In the genomic region with DNA sequence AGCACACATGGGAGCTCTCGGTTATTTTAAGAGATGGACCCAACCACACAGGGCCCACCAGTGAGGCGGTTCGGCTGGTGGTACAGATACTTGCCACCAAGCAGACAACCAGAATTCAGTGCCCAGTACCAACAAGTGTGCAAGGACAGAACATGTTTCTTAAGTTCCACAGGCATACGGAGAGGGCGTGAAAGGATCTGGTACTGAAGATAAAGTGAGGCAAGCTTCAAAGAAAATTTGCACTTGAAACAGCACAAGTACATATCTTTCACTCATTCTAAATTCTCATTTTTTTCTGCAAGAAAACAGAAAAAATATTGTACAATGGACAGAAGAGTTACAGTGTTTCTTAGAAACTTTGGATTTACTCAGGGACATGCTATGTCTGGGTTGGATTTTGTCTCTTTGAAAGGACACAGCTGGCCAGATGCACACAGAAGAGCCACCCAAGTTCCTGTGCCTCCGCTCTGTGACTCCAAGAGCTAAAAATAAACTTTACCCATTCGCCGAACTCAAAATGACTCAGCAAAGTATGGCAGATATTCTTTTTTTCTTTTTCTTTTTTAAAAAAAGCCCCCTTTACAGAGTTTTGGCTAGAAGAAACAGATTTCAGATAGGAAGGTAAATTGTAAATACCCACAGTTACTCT, we compare ENCODE assay signal across 9 mouse cellular contexts. TPM values are rescaled to one million over a fixed set of nuclear protein-coding genes. Genes with fewer than 3 reads are reported as not detected.
DNase-seq lines count a peak whose midpoint lies in the region; ATAC-seq and TF ChIP-seq lines count a peak whose summit lies in the region.
"Had no signal": no experiment of that assay in that cellular context is flagged by ENCODE, and none has a peak within 500 bp of the region (broad histone marks: within the 10 kb centered on the region; RNA-seq: fewer than 3 reads in every experiment).

No protein-coding gene starts in this region.

- peaks cover 16% of the 10 kb centered on the region in 2 experiments for H3K4me1 ChIP-seq in MEL (ENCODE audit: control insufficient read depth in 1 of 2, insufficient read depth in 2 of 2, low read length in 2 of 2)
- H3K4me1 ChIP-seq in heart, embryonic 10.5 days, result peaks cover 31% of the 10 kb centered on the region
- peaks cover 39% of the 10 kb centered on the region for H3K4me1 ChIP-seq in liver, embryonic 16.5 days (ENCODE audit: control insufficient read depth, low read depth, low read length)
- no peaks in the 10 kb centered on the region for H3K4me1 ChIP-seq in midbrain, embryonic 16.5 days (ENCODE audit: control insufficient read depth, insufficient read depth, low read length)

- peak overlapping the region; percentile 79 for H3K27ac ChIP-seq in MEL (ENCODE audit: control insufficient read depth, low read depth, low read length)
- peak overlapping the region; percentile 82 for H3K27ac ChIP-seq in heart, embryonic 10.5 days
- H3K27ac ChIP-seq in liver, embryonic 16.5 days (ENCODE audit: low read length), result peak overlapping the region; percentile 96
- H3K27ac ChIP-seq in midbrain, embryonic 16.5 days (ENCODE audit: low read length), result no peak overlapping the region

- H3K36me3 ChIP-seq in MEL (ENCODE audit: control insufficient read depth in 1 of 2, insufficient read depth in 2 of 2, low read length in 2 of 2), result peaks cover 11 to 21% of the 10 kb centered on the region in 2 experiments; a peak in 3 of 4 replicates
- H3K36me3 ChIP-seq in heart, embryonic 10.5 days, result peaks cover 44% of the 10 kb centered on the region
- H3K36me3 ChIP-seq in liver, embryonic 16.5 days (ENCODE audit: control insufficient read depth, insufficient read depth), result peaks cover 33% of the 10 kb centered on the region
- peaks cover 10% of the 10 kb centered on the region for H3K36me3 ChIP-seq in midbrain, embryonic 16.5 days (ENCODE audit: control insufficient read depth, insufficient read depth, low read length)

- intact Hi-C loops in heart, postnatal 25 days (cut with DNase I), result no loop called here

- peaks cover 2% of the 10 kb centered on the region; the same call in 1 of the 2 replicates for H3K79me2 ChIP-seq in MEL (ENCODE audit: control insufficient read depth, insufficient read depth, low read length, poor library complexity)

- H3K4me2 ChIP-seq in liver, embryonic 16.5 days (ENCODE audit: low read depth, low read length), result peak overlapping the region; percentile 56
- no peak overlapping the region for H3K4me2 ChIP-seq in midbrain, embryonic 16.5 days (ENCODE audit: low read length)

- no peaks in the 10 kb centered on the region for H3K27me3 ChIP-seq in MEL (ENCODE audit: control insufficient read depth in 1 of 2, insufficient read depth in 2 of 2, low read length in 2 of 2)
- H3K27me3 ChIP-seq in heart, embryonic 10.5 days (ENCODE audit: insufficient read depth, poor library complexity, severe bottlenecking), result no peaks in the 10 kb centered on the region
- H3K27me3 ChIP-seq in liver, embryonic 16.5 days (ENCODE audit: control insufficient read depth, insufficient read depth, low read depth, low read length), result no peaks in the 10 kb centered on the region
- no peaks in the 10 kb centered on the region for H3K27me3 ChIP-seq in midbrain, embryonic 16.5 days (ENCODE audit: control insufficient read depth, insufficient read depth, low read depth, low read length)

- TF ChIP-seq EP300 in MEL (IDR thresholded peaks at IDR 0.05; ENCODE audit: low read depth in 1 of 2, low read length in 2 of 2), result peak; percentile 38 to 53

- peak; percentile 55 to 56 for DNase-seq in heart, adult 9 months (ENCODE audit: low spot score in 2 of 2)
- no peak for DNase-seq in heart, postnatal 25 days (ENCODE audit: low spot score)
- DNase-seq in MEL (ENCODE audit: low read depth, low spot score), result peak; percentile 79
- no peak for DNase-seq in heart, embryonic 10.5 days (ENCODE audit: low spot score)
- DNase-seq in spleen, adult 12 weeks (ENCODE audit: low spot score), result no peak
- DNase-seq in urinary bladder, postnatal 36 days (ENCODE audit: low spot score in 2 of 2), result no peak
- DNase-seq: thymus, postnatal 4 days had no signal

- TF ChIP-seq CTCF in MEL (IDR thresholded peaks at IDR 0.05 in 2 of 3, conservative IDR thresholded peaks at IDR 0.05 in 1 of 3; ENCODE audit: control insufficient read depth in 1 of 3, insufficient read depth in 1 of 3, low read depth in 2 of 3, low read length in 3 of 3, poor library complexity in 1 of 3, severe bottlenecking in 1 of 3), result no peak

- TF ChIP-seq RAD21 in MEL (IDR thresholded peaks at IDR 0.05; ENCODE audit: low read depth, low read length), result no peak

- peak; percentile 87 for ATAC-seq in liver, embryonic 16.5 days (ENCODE audit: low read depth)
- ATAC-seq in midbrain, embryonic 16.5 days, result no peak

- no peaks in the 10 kb centered on the region for H3K9me3 ChIP-seq in MEL (replicated peaks; ENCODE audit: insufficient read depth, low read length)
- H3K9me3 ChIP-seq in heart, embryonic 10.5 days, result no peaks in the 10 kb centered on the region
- no peaks in the 10 kb centered on the region for H3K9me3 ChIP-seq in liver, embryonic 16.5 days (replicated peaks; ENCODE audit: control insufficient read depth, low read length)
- H3K9me3 ChIP-seq in midbrain, embryonic 16.5 days (replicated peaks; ENCODE audit: control insufficient read depth, low read length, poor library complexity, severe bottlenecking), result no peaks in the 10 kb centered on the region

- H3K9ac ChIP-seq in MEL (ENCODE audit: control insufficient read depth, low read depth, low read length, poor library complexity, severe bottlenecking), result peak overlapping the region; percentile 62; the same call in 1 of the 2 replicates
- peak overlapping the region; percentile 60 for H3K9ac ChIP-seq in liver, embryonic 16.5 days (ENCODE audit: low read depth, low read length)
- no peak overlapping the region for H3K9ac ChIP-seq in midbrain, embryonic 16.5 days (ENCODE audit: low read depth, low read length)

- TF ChIP-seq POLR2A in MEL (IDR thresholded peaks at IDR 0.05; ENCODE audit: control insufficient read depth in 1 of 2, insufficient read depth in 1 of 2, low read depth in 1 of 2, low read length in 2 of 2, poor library complexity in 1 of 2), result no peak

- WGBS in heart, embryonic 10.5 days, result 49% methylated on average over 8 of the region's 8 CpGs
- WGBS in liver, embryonic 16.5 days (ENCODE audit: insufficient replicate concordance), result 15% methylated on average over 8 of the region's 8 CpGs
- WGBS in midbrain, embryonic 16.5 days, result 94% methylated on average over 8 of the region's 8 CpGs

- H3K4me3 ChIP-seq in MEL (ENCODE audit: control insufficient read depth in 1 of 2, insufficient read depth in 1 of 2, low read depth in 2 of 2, low read length in 2 of 2), result peak overlapping the region in 1 of 2 experiments; percentile 40; a peak in 2 of 4 replicates
- peak overlapping the region; percentile 27; the same call in 1 of the 2 replicates for H3K4me3 ChIP-seq in heart, embryonic 10.5 days
- H3K4me3 ChIP-seq in liver, embryonic 16.5 days (ENCODE audit: low read depth, low read length), result peak overlapping the region; percentile 39
- no peak overlapping the region for H3K4me3 ChIP-seq in midbrain, embryonic 16.5 days (ENCODE audit: low read depth, low read length)

TF ChIP-seq in MEL, 35 proteins besides CTCF, POLR2A, EP300 and RAD21 (continues in another document):
- TF ChIP-seq POLR2AphosphoS2 (IDR thresholded peaks at IDR 0.05; ENCODE audit: low read length) (no peak), ETS1 (IDR thresholded peaks at IDR 0.05; ENCODE audit: low read depth, low read length) (peak; percentile 74), MEF2A (IDR thresholded peaks at IDR 0.05; ENCODE audit: extremely low read depth, insufficient replicate concordance, low read depth, low read length, poor library complexity, severe bottlenecking) (peak; percentile 94), SIN3A (IDR thresholded peaks at IDR 0.05; ENCODE audit: low read length) (peak; percentile 68), USF1 (IDR thresholded peaks at IDR 0.05; ENCODE audit: low read depth, low read length) (no peak), GATA1 (IDR thresholded peaks at IDR 0.05; ENCODE audit: low read depth, low read length) (peak; percentile 45; the same call in 1 of the 2 replicates), CHD2 (IDR thresholded peaks at IDR 0.05; ENCODE audit: low read length) (no peak), HCFC1 (IDR thresholded peaks at IDR 0.05; ENCODE audit: low read depth, low read length) (0 out of 2 replicates have a peak, but pooled peaks have one; percentile 49), MAZ (IDR thresholded peaks at IDR 0.05; ENCODE audit: low read depth, low read length) (no peak), MAFK (IDR thresholded peaks at IDR 0.05; ENCODE audit: borderline replicate concordance, low read depth, low read length) (no peak), TAL1 (IDR thresholded peaks at IDR 0.05; ENCODE audit: low read length) (peak; percentile 47), JUND (IDR thresholded peaks at IDR 0.05; ENCODE audit: low read depth, low read length) (0 out of 2 replicates have a peak, but pooled peaks have one; percentile 48), GABPA (IDR thresholded peaks at IDR 0.05; ENCODE audit: low read depth, low read length) (peak; percentile 85), MAX (IDR thresholded peaks at IDR 0.05; ENCODE audit: low read length) (peak; percentile 29; the same call in 1 of the 2 replicates), ZKSCAN1 (IDR thresholded peaks at IDR 0.05; ENCODE audit: low read depth, low read length) (no peak), POLR2AphosphoS5 (IDR thresholded peaks at IDR 0.05; ENCODE audit: borderline replicate concordance, low read depth, low read length) (no peak), USF2 (IDR thresholded peaks at IDR 0.05; ENCODE audit: borderline replicate concordance in 1 of 2, insufficient read depth in 1 of 2, low read depth in 1 of 2, low read length in 2 of 2) (no peak), MYB (IDR thresholded peaks at IDR 0.05; ENCODE audit: low read depth, low read length) (no peak), MYC (IDR thresholded peaks at IDR 0.05; ENCODE audit: low read depth, low read length) (0 out of 2 replicates have a peak, but pooled peaks have one; percentile 28), TCF12 (IDR thresholded peaks at IDR 0.05; ENCODE audit: low read depth, low read length) (no peak), MXI1 (IDR thresholded peaks at IDR 0.05; ENCODE audit: low read depth, low read length) (peak; percentile 33; the same call in 1 of the 2 replicates), BHLHE40 (IDR thresholded peaks at IDR 0.05; ENCODE audit: borderline replicate concordance, low read depth, low read length) (no peak)

RNA-seq across cellular contexts. Expression of gene Tbc1d14, which starts 27.5 kb away (rescaled TPM):
- 10 to 100 TPM; 14.3 to 14.7 TPM for total RNA-seq in heart, postnatal 25 days (2021)
- 7.3 and 9.6 TPM in 2 replicates for total RNA-seq in MEL (2012; rRNA removed)
- polyA plus RNA-seq in MEL (2012; ENCODE audit: insufficient read depth in 1 of 2, insufficient read length in 2 of 2, low read depth in 1 of 2, low replicate concordance in 2 of 2, missing spikeins in 1 of 2), result 10 to 100 TPM in 1 of 2 experiments, not detected in 1; 35.6 TPM
- polyA plus RNA-seq in heart, embryonic 10.5 days (2016; fragmentation: Nextera tagmentation; extraction: Ambion mirVana), result 22.5 and 26.8 TPM in 2 replicates
- polyA plus RNA-seq in liver, embryonic 16.5 days (2015; fragmentation: Nextera tagmentation; extraction: Ambion mirVana), result 8.1 and 9.3 TPM in 2 replicates
- 74.6 and 76.1 TPM in 2 replicates for polyA plus RNA-seq in midbrain, embryonic 16.5 days (2015; fragmentation: Nextera tagmentation; extraction: Ambion mirVana)

Comparison
In these comparisons a context has a peak if more than half of its experiments do, and no peak if none do; other contexts are left out.
1. DNase-seq: peak in heart, adult 9 months (2 of 2) and MEL (single experiment); none in heart, postnatal 25 days (single experiment), heart, embryonic 10.5 days (single experiment), spleen, adult 12 weeks (single experiment) and urinary bladder, postnatal 36 days (0 of 2).